Mouse (Mus musculus): Measurements from ENCODE around the gene Hbb-bh2. TPM values are rescaled to one million over a fixed set of nuclear protein-coding genes. Genes with fewer than 3 reads are reported as not detected.

Hbb-bh2 gene
- polyA plus RNA-seq (2012; rRNA removed), result 0.17 and 0.27 TPM in 2 replicates

DNA sequence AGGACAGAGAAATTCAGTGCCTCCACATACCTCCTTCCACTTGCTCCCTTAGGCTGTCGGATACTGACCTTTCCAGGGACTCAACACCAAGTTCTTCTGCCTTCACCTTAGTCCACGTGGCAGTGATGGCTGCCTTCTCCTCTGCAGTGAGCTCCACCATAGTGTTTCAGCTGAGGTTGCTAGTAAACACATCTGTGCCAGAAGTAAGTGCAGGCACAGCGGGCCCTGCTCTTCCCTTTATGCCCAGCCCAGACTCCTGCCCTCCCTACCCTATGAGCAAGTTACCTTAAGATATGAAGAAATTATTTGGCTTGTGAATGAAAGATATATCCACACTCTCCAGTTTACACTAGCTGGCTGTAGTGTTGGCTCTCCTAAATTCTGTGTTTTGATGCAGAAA lies at the start of gene Hbb-bh2:
Hbb-bh2 (minus strand) TSS at position 253 of the 400 bp plus-strand sequence.

GRCm38 (mm10) chr7:103886152-103886551 lies 45.8 kb upstream of the Hbb-bh2 start, which contains the start of gene Olfr66:
Olfr66 (minus strand) TSS chr7:103886252.

DNA sequence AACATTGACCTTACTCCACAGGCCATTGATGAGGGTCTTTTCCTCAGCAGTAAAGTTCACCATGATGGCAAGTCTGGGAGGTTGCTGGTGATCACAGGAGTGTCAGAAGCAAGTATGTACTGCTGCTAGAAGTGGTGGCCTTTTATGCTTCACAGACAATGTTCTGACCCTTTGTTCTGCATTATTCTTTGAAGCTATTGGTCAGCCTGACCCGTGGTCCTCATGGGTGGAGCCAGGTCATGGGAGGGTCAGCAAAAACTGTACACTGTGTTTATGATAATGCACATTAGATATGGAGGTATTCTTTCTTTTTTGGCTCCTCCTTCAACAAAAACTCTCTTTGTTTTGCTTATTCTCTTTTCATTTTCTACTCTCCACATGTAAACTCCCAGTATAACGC lies 12.8 kb upstream of the Hbb-bh2 start, which contains the start of gene Hbb-y:
Hbb-y (minus strand) TSS at position 127 of the 400 bp plus-strand sequence.

GRCm38 (mm10) chr7:103843034-103843433 lies 2.7 kb upstream of the Hbb-bh2 start, which contains the start of gene Hbb-bh1:
Hbb-bh1 (minus strand) TSS chr7:103843164.

DNA sequence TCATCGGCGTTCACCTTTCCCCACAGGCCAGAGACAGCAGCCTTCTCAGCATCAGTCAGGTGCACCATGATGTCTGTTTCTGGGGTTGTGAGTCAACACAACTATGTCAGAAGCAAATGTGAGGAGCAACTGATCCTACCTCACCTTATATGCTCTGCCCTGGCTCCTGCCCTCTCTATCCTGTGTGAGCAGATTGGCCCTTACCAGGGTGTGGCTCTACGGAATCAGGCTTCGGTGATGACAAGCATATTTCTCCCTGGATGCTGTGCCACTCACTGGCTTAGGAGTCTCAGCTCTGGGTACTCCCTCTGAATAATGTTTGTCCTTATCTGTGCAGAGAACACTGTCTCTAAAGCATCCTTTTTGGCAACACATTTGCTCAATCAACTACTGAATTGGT lies 12.5 kb downstream of the Hbb-bh2 start, which contains the start of gene Hbb-bs:
Hbb-bs (minus strand) TSS at position 289 of the 400 bp plus-strand sequence.

DNA sequence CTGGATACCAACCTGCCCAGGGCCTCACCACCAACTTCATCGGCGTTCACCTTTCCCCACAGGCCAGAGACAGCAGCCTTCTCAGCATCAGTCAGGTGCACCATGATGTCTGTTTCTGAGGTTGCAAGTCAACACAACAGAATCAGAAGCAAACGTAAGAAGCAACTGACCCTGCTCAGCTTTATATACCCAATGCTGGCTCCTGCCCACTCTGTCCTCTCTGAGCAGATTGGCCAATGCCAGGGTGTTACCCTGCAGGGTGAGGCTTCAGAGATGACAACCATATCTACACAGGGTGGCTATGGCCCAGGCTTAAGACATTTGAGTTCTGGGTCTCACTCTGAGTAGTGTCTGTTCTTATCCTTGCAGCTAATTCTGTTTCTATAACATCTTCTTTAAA lies 26.6 kb downstream of the Hbb-bh2 start, which contains the start of gene Hbb-bt:
Hbb-bt (minus strand) TSS at position 231 of the 400 bp plus-strand sequence.

DNA sequence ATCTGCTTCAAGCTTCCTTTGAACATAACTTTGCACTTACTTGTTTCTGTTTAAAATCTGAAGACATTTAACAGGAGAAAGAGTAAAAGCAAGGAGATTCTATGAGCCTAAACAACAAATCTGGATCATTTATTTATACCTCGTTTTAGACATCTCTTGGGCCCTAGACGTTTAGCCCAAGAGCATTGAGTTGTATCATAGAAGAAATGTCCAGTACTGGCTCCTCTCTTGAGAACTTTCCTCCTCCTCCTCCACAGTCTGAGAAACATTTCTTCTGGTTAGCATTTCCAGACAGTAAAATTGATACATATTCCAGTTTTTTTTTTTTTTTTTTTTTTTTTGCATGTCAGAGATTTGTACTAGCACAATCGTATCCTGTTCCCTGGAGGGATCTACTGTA lies 48.6 kb downstream of the Hbb-bh2 start, which contains the start of gene Olfr67:
Olfr67 (minus strand) TSS at position 101 of the 400 bp plus-strand sequence.

Other genes starting within 250 kb of the Hbb-bh2 start
- not detected in 2 replicates for gene Olfr619, start 239.9 kb downstream of the Hbb-bh2 start, polyA plus RNA-seq (2012; rRNA removed)
- not detected in 2 replicates for gene Olfr620, start 228.0 kb downstream of the Hbb-bh2 start, polyA plus RNA-seq (2012; rRNA removed)
- gene Olfr622, start 197.8 kb downstream of the Hbb-bh2 start, polyA plus RNA-seq (2012; rRNA removed), result 0.02 TPM in 1 of 2 replicates, not detected in the other
- gene Olfr623, start 176.8 kb downstream of the Hbb-bh2 start, polyA plus RNA-seq (2012; rRNA removed), result not detected in 2 replicates
- gene Olfr624, start 169.3 kb downstream of the Hbb-bh2 start, polyA plus RNA-seq (2012; rRNA removed), result under 0.01 TPM in 2 replicates
- gene Olfr625-ps1, start 157.8 kb downstream of the Hbb-bh2 start, polyA plus RNA-seq (2012; rRNA removed), result not detected in 2 replicates
- not detected in 2 replicates for gene Olfr243, start 125.8 kb downstream of the Hbb-bh2 start, polyA plus RNA-seq (2012; rRNA removed)
- not detected in 2 replicates for gene Olfr628, start 110.1 kb downstream of the Hbb-bh2 start, polyA plus RNA-seq (2012; rRNA removed)
- gene Olfr629, start 95.6 kb downstream of the Hbb-bh2 start, polyA plus RNA-seq (2012; rRNA removed), result 0.06 and 0.08 TPM in 2 replicates
- 0.03 TPM in 2 replicates for gene Olfr630, start 83.2 kb downstream of the Hbb-bh2 start, polyA plus RNA-seq (2012; rRNA removed)
- gene Olfr69, start 68.9 kb downstream of the Hbb-bh2 start, polyA plus RNA-seq (2012; rRNA removed), result 0.01 TPM in 1 of 2 replicates, not detected in the other
- gene Olfr68, start 60.8 kb downstream of the Hbb-bh2 start, polyA plus RNA-seq (2012; rRNA removed), result 0.06 and 0.08 TPM in 2 replicates
- gene Olfr67, start 48.7 kb downstream of the Hbb-bh2 start, polyA plus RNA-seq (2012; rRNA removed), result 0.01 and 0.02 TPM in 2 replicates
- gene Hbb-bt, start 26.5 kb downstream of the Hbb-bh2 start, polyA plus RNA-seq (2012; rRNA removed), result 72,714 and 77,546 TPM in 2 replicates
- 210,584 and 218,066 TPM in 2 replicates for gene Hbb-bs, start 12.4 kb downstream of the Hbb-bh2 start, polyA plus RNA-seq (2012; rRNA removed)
- gene Hbb-bh1, start 2.6 kb upstream of the Hbb-bh2 start, polyA plus RNA-seq (2012; rRNA removed), result 208 and 218 TPM in 2 replicates
- 398 and 559 TPM in 2 replicates for gene Hbb-y, start 12.7 kb upstream of the Hbb-bh2 start, polyA plus RNA-seq (2012; rRNA removed)
- gene Olfr66, start 45.7 kb upstream of the Hbb-bh2 start, polyA plus RNA-seq (2012; rRNA removed), result 0.01 and 0.05 TPM in 2 replicates
- gene Olfr64, start 54.0 kb upstream of the Hbb-bh2 start, polyA plus RNA-seq (2012; rRNA removed), result not detected in 2 replicates
- not detected in 2 replicates for gene Olfr65, start 63.0 kb upstream of the Hbb-bh2 start, polyA plus RNA-seq (2012; rRNA removed)
- 0.45 and 0.77 TPM in 2 replicates for gene Olfr631, start 88.3 kb upstream of the Hbb-bh2 start, polyA plus RNA-seq (2012; rRNA removed)
- gene Olfr632, start 93.8 kb upstream of the Hbb-bh2 start, polyA plus RNA-seq (2012; rRNA removed), result 1.6 and 1.8 TPM in 2 replicates
- 0.02 and 0.09 TPM in 2 replicates for gene Olfr633, start 103.9 kb upstream of the Hbb-bh2 start, polyA plus RNA-seq (2012; rRNA removed)
- under 0.01 TPM in 2 replicates for gene Olfr635, start 130.6 kb upstream of the Hbb-bh2 start, polyA plus RNA-seq (2012; rRNA removed)
- 0.05 TPM in 2 replicates for gene Olfr638, start 158.2 kb upstream of the Hbb-bh2 start, polyA plus RNA-seq (2012; rRNA removed)
- gene Olfr639, start 176.8 kb upstream of the Hbb-bh2 start, polyA plus RNA-seq (2012; rRNA removed), result not detected in 2 replicates
- gene Olfr640, start 185.1 kb upstream of the Hbb-bh2 start, polyA plus RNA-seq (2012; rRNA removed), result not detected in 2 replicates
- not detected in 2 replicates for gene Olfr641, start 194.9 kb upstream of the Hbb-bh2 start, polyA plus RNA-seq (2012; rRNA removed)
- gene Olfr642, start 212.1 kb upstream of the Hbb-bh2 start, polyA plus RNA-seq (2012; rRNA removed), result not detected in 2 replicates
- gene 4930516K23Rik, start 220.9 kb upstream of the Hbb-bh2 start, polyA plus RNA-seq (2012; rRNA removed), result not detected in 2 replicates
- not detected in 2 replicates for gene Olfr644, start 231.3 kb upstream of the Hbb-bh2 start, polyA plus RNA-seq (2012; rRNA removed)
- gene Olfr645, start 244.9 kb upstream of the Hbb-bh2 start, polyA plus RNA-seq (2012; rRNA removed), result not detected in 2 replicates